Mouse (Mus musculus): Measurements from ENCODE around the gene Ahcy.
A peak's percentile ranks its signal among the peaks of the same experiment; 100 is the strongest.
"Not testable (repeated sequence)": the region's sequence is repeated elsewhere in the genome, so short reads cannot be mapped to it uniquely, and the experiment has no call there.

Gene Ahcy

DNA sequence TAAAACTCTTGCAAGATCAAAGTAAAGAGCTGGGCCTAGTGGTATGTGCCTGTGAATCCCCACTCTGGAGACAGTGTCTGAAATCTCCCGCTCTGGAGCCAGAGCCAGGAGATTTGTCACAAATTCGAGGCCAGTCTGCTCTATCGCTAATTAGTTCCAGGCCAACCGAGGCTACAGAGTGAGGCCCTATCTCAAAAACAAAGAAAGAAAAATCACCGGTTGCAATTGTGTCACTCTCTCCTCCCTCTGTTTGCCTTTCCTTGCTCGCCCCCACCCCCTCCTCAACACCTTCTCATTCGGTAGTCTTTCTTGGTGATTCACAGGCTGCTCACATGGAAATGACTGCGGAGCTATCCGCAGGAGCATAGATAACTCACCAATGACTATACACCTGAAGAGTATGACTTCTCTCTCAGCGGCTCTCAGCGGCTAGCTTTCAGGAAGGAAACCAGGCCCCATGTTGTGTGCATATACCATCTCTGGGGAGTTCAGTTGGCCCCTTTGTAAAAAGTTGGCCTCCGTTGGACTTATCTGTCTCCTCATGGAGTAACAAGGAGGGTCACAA is 551 bp upstream of the Ahcy start:
- no peak for DNase-seq (ENCODE audit: low read depth, low spot score)

DNA sequence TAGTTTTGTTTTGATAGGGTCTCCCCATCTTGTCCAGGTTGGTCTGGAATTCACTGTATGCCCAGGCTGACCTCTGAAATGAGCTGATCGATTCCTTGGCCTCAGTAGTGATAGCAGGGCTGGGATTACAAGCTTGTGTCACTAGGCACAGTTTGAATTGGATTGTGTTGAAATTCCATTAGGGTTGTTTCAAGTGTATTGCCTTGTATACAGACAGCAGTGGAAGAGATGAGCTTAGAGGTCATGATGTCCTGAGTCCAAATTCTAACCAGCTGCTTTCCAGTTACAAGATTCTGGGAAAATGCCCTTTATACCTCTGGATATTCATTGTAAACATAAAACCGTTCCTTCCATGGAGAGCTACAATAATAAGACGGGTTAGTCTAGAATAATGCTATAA is 950 bp downstream of the Ahcy start:
- no peak for DNase-seq (ENCODE audit: low read depth, low spot score)

DNA sequence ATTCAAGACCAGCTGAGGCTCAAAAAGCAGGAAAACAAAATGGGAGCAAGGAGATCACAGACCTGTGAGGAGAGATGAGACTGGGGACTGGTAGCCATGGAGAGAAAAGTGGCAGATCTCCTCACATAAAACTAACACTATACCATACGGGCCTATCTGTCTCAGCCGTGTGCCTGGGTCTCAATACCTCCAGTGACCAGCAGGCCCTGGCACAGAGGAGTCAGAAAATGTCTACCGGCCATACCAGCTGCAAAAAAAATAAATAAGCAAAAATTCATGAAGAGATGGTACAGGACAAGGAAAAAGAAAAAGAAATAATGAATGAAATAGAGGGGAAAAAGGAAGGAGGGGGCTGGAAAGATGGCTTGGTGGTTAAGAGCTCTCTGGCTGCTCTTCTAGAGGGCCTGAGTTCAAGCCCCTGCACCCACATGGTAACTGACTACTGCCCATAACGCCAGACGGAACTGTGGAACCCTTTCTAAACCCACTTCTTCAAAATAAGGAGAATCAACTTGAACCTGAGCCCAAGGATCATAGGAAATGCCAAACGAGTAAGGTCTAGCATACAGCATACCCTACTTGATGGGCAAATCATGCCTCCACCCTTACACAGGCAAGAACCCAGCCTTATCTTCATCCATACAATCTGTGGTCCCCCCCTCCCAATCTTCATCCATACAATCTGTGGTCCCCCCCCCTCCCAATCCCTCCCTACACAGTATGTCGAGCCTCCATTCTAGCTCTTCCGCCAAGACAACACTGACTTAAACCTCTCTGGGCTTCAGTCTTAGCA is 1.7 kb downstream of the Ahcy start:
- DNase-seq (ENCODE audit: low read depth, low spot score): no peak

DNA sequence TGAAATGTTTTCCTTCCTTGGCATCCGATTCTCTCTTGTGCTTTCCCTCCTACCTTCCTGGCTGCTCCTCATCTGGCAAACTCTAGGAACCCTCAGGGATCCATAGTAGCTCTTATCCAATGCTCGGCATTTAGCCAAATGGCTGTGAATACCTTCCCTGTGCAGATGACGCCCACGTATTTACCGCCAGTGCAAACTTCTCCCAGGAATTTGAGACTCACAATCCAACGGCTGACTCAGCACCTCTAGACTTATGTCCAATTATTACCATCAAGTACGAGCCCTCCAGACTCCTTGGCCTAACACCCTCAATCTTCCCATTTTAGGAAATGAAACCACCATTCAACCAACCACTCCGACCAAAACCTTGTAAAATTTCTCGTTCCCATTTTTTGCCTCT is 3.3 kb downstream of the Ahcy start:
- DNase-seq (ENCODE audit: low read depth, low spot score): no peak

DNA sequence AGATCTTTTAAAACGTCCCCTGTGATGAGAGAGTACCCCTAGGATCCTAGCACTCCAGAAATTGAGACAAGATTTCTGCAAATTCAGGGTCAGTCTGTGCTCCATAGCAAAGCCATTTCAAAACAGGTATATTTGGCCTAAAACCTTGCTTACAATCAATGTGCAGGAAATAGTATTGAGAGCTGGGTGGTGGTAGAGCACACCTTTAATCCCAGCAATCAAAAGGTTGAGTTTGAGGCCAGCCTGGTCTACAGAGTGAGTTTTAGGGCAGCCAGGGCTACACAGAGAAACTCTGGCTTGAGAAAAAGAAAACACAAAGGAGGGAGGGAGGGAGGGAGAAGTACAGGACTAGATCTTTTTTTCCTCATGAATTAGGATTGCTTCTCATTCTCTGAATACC is 16.9 kb downstream of the Ahcy start:
- DNase-seq (ENCODE audit: low read depth, low spot score): no peak

DNA sequence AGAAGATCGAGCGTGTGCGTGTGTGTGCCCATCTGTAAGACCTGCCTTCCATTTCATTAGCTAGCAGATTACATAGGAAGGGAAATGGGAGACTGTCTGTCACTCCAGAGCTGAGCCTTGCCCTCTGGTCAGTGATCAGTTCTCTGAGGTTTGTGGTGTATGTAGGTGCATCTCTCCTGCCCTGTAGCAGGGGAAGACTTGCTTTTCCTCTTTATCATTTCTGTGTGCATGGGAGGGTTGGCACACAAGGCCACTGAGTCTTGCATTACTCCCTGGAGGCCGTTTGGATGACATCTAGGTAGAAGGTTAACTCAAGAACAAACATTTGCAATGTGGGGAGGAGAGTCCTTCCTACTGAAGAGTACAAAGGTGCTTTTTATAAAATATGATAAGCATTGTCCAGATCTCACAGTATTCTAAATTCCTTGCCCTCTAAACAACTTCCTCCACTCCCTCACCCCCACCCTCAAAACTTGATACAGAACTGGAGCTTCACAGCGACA is 18.2 kb downstream of the Ahcy start:
- DNase-seq (ENCODE audit: low read depth, low spot score): no peak

DNA sequence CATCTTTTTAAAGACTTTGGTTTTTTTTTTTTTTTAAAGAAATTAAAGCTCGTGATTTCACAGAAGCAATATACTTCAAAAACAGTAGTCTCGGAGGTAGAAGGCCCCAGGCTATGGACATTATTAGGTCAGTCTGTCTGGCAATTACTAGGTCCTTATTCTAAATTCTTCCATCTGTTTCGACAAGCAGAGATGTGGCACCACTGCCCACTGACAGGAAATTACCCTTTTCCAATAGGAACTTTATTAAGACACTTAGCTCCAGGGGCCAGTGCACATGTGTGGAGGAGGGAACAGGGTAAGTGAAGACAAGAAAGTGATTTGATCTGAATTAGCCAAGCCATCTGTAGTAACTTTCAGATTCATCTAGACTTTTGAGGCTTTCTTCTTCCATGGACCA is 19.6 kb downstream of the Ahcy start:
- DNase-seq (ENCODE audit: low read depth, low spot score): no peak

DNA sequence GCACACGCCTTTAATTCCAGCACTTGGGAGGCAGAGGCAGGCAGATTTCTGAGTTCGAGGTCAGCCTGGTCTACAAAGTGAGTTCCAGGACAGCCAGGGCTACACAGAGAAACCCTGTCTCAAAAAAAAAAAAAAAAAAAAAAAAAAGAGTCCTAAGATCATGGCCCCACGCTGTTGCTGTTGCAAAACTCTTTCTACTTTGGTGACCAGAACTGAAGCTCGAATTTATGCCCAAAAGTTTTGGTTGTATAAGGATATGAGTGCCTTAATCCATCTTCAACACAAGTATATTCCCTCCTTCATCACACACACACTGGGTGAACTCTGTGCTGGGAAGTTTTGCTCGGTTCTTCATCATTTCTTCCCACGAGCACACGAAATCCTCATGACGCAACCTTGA is 20.8 kb downstream of the Ahcy start:
- not testable (repeated sequence) for DNase-seq (ENCODE audit: low read depth, low spot score)

DNA sequence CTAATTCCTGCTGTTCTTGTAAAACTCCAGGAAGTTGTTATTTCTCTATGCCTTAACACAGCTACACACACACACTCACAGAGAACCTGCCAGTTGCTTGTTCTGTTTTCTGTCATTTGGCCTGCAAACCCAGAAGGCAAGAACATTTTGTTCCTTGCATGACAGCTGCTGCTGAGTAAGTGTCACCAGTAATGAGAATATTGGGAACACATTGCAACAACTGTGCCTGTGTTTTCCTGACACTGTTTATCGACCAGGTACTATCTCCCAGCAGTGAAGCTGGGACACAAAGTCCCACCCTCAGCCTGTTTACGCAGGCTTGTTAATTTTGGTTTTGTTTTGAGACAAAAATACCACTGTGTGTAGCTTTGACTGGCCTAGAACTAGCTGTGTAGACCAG is 21.6 kb downstream of the Ahcy start:
- no peak for DNase-seq (ENCODE audit: low read depth, low spot score)

DNA sequence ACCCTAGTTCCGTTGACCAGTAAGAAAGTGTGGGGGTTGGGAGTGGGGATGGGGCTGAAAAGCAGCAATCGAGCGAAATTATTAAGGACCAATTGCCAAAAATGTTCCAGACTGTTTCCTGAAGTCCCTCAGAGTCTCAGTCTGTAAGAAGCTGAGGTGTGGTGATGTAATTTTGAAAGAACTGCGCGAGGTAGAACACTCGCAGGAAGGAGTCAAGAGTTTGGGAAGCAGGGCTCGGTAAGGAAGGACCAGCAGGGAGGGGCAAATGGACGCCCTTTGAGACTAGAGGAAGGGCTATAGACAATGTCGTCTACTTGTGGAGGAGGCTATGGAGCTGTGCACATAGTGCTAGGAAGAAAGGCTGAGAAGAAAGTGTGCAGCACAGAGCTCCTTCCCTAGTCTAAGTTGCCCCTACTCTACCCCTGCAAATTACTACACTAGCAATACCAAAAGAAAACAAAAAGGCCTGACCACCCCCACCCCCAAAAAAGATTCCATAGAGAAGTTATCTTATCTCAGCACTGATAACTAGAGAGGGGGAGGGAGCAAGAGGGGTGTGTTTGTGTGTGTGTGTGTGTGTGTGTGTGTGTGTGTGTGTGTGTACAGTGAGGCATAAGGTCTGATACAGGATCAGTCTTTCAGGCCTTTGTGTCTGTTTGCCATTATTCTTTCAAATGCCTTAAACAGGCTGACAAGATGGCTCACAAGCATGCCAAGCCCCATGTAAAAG is 22.5 kb downstream of the Ahcy start:
- no peak for DNase-seq (ENCODE audit: low read depth, low spot score)

DNA sequence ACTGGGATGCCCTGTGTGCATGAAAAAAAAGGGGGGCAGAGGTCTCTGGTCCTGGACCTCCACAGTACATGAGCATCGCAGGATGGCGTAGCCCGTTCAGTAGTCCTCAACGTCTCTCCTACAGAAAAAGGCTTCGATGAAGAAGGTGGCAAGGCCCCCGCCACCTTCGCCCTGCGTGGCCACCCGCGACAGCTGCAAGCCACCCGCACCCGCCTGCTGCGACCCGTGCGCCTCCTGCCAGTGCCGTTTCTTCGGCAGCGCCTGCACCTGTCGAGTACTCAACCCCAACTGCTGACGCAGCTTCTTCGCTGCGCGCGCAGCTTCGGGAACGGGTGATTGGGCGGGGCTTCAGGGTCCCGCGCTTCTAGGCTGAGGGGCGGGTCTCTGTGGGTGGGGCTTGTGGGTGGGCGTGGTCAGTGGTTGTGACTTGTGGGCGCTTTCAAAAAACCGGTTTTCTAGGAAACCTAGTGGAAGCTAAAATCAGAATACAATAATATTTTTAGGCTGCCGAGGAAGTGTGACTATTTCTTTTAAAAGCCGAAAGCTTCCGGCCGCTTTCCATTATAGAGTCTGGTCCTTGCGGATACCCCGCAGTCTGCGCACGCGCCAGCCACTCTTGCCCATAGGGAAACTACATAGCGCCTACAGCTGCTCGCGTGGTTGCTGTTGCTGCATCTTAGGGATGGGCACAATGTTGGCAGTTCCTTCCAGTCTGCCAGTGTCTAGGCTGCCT is 23.6 kb downstream of the Ahcy start:
- DNase-seq (ENCODE audit: low read depth, low spot score): peak; percentile 97

DNA sequence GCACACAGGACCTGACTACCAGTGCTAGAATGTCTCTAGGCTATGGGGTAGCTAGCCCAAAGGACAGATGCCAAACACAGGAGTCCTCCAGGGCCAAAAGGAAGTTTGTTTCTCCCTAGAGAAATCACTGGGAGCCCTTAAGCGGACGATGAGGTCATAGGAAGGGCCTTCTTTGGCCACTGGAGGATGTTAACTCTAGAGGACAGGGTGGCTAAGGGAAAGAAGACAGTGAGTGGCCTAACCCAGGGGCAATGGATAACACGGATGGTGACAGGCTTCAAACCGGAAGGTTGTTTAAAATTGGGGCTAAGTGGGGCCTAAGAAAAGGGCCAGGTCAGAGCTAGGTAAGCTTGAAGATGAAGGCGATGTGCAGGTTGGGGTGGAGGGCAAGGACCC is 24.2 kb downstream of the Ahcy start:
- no peak for DNase-seq (ENCODE audit: low read depth, low spot score)

DNA sequence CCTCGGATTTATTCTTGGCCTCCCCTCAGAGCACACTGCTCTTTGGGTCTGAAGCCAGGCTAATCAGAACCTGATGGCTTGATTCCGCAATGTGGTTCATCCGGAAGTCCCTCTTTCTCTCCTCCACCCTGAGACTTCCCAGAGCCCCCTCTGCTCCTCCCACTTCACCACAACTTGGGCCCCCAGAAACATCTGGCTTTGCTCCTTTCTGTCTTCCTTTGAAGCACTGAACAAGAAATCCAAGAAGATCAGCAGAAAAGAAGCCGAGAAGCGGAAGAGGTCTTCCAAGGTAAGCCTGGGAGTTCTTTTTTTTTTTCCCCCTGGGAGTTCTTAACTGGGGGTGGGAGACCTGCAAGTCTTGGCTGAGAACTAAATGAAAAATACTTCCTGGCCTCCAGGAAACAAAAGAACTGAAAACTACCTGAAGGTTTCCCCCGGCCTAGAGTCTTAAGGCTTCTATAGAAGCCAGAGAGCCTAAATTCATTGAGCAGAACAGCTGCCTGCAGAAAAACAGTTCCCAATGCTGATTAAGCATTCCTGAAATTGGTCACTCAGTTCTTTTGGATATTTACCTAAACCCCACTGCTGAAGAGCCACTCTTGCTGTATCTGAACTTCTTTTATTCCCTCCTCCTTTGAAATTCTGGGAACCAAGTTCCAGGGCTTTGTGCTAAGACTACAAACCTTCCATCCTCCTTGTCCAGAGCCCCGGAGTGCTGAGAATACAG is 26.7 kb downstream of the Ahcy start:
- no peak for DNase-seq (ENCODE audit: low read depth, low spot score)

DNA sequence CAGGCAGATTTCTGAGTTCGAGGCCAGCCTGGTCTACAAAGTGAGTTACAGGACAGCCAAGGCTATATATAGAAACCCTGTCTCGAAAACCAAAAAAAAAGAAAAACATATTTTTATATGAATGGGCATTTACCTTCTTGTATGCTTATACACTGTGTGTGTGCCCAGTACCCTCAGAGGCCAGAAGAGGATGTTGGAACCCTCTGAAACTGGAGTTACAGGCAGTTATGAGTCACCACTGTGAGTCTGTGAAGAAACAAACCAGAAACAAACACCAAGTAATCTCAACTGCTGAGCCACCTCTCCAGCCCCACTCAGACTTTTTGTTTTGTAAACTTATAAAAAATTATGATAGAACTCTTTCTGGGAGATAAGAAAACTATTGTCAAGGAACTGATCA is 27.5 kb downstream of the Ahcy start:
- no peak for DNase-seq (ENCODE audit: low read depth, low spot score)

DNA sequence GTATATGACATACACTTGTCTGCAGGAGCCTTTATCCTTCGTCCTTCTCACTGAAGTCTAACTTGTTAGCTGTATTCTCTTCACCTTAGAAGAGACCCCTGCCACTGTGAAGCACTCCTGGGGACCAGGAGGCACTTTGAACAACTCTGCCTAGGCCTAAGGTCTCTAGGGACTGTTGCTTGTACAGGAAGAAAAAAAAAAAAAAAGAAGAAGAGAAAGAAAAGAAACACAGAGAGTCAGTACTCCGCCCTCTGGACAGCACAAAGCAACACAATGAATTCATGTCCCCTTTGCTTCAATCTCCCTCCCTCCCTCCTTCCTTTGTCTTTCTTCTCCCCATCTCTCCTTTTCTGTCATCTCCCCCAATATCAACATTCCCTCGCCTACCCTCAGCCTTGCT is 29.2 kb downstream of the Ahcy start:
- no peak for DNase-seq (ENCODE audit: low read depth, low spot score)

DNA sequence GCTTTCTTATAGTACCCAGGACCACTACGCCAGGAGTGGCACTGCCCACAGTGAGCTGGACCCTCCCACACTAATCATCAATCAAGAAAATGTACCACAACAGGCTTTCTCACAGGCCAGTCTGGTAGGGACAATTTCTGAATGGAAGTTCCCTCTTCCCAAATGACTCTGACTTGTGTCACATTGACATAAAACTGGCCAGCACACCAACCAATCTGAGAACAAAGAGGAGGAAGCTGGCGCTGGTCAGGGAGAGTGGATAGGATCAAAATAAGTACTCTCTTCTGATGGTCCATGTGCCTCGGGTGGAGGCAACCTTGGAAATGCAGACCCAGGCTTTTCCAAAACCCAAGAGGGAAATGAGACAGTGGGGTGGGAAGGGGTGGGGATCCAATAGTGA is 29.8 kb downstream of the Ahcy start:
- DNase-seq (ENCODE audit: low read depth, low spot score): no peak

DNA sequence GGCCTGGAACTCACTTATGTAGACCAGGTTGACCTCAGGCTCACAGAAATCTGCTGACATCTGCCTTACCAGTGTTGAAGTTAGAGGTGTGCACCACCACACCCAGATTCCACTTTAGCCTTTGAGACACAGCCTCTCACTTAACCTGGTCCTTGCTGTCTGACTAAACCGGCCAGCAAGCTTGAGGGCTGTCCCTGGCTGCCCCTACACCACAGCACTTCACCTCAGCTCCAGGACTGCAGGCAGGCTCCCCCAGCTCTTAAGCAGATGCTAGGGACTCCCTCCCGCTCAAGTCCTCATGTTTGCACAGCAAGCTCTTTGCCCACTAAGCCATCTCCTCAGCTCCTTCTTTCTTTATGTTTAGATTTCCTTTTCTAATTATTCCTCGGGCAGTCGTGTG is 34.3 kb downstream of the Ahcy start:
- no peak for DNase-seq (ENCODE audit: low read depth, low spot score)

DNA sequence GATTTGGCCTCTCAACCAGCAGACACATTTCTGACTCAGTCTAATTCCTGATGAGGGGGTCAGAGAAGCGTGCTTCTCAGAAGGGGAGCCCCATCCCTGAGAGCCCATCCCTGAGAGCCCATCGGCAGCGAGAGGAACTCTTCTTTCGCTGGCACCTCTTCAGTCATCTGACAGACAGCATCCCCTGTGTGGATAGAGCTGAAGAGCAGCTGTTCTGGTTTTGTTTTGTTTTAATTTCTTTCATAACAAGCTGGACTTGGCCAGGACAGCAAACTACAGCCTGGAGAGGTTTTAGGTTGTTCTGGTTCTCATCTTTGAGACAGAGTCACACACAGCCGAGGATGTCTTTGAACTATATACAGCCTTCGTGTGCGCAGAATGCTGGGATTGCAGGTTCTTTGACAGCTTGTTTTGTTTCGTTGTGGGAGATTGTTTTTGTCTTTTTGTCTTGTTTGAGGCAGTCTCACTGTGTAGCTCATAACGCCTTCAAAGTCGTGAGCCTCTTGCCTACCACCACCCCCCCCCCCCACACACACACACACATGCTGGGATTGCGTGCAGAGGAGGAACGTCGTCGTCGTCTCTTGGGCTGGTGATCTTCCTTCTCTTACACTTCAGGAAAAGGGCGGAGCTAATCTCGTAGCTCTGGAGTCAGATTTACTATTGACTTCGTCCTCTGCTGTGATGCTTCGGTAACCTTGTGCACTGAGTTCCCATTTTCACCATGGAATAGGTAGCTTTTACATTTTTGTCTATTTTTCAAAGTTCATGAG is 41.2 kb downstream of the Ahcy start:
- no peak for DNase-seq (ENCODE audit: low read depth, low spot score)

DNA sequence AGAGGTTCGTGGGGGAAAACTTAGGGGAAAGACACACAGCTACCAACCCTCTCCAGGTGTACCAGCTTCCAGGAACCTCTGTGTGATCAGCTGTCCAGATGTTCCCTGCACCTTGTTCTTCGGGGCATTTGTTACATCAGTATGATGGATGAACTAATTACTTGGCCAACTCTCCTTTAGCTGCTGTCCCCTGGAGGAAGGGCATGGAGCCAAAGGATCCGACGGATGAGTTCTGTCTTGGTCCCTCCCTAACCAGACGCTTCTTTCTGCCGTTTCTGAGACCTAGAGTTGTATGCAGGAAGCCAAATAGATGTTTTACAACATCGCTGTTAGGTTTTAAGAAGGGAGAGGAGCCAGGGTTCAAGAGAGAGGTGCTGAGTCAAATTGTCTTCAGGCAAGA is 43.5 kb downstream of the Ahcy start:
- no peak for DNase-seq (ENCODE audit: low read depth, low spot score)

DNA sequence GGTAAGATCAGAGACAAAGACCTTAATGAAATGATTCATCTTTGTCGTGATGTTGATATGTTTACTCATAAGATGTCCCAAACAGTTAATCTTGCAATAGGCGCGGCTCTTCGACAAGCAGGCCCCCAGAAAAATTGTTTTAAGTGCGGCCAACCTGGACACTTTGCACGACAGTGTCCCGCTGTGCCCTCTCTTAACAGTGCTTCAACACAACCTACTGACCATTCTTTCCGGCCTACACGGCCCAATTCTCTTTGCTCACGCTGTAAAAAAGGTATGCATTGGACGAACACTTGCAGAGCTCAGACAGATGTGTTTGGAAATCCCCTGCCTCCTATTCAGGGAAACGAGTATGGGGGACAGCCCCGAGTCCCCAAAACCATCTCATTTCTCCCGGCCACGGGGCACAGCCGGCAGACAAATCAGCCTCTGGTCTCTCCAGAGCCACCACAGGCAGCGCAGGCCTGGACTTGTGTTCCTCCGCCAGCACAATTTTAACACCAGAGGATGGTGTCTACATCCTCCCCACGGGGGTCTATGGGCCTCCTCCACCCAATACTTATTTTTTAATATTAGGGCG is 54.0 kb downstream of the Ahcy start:
- DNase-seq (ENCODE audit: low read depth, low spot score): not testable (repeated sequence)

Measured in retina, postnatal 7 days (tissue).